Mouse (Mus musculus) embryonic fibroblast, embryonic 13.5 days (primary cell): ENCODE results near the gene Map3k3.

ENCODE experiments used
- CTCF ChIP-seq: IDR thresholded peaks from 2 replicates; pipeline ENCODE4 v1.5.1; 2011; ENCODE audit warnings: mild to moderate bottlenecking, control low read depth, low read length, moderate library complexity, borderline replicate concordance; ENCODE audit not compliant: insufficient read depth
- POLR2A ChIP-seq: IDR thresholded peaks from 2 replicates; pipeline ENCODE4 v1.6.1; 2011; ENCODE audit warnings: low read depth, mild to moderate bottlenecking, control low read depth, low read length, moderate library complexity

GRCm38 (mm10) chr11:106191716-106192115 lies 107.3 kb downstream of the Map3k3 start:
- TF ChIP-seq CTCF: no peak
- no peak for TF ChIP-seq POLR2A
